Mouse (Mus musculus): ENCODE measurements around the gene Ptn. TPM values are rescaled to one million over a fixed set of nuclear protein-coding genes. Genes with fewer than 3 reads are reported as not detected.

The Ptn gene
- total and polyA plus RNA-seq, 3 experiments = not detected

DNA sequence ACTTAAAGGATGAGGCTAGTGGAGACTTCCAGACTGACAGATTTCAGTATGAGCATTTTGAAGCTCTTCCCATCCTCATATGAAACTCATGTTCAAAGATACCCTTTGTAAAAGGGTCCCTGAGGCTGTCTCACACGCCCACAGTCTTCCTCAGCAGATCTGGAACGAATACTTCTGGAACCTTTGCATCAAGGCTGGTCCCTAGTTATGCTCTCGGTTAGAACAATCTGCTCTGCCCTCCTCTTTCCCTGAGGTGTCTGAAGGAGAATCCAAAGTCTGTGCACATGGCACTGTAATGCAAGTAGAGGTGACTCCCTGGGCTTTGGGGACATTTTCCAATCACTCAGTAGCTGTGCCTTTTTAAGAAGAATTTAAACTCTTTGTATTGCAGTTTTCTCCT is 25.3 kb upstream of the Ptn start:
- no peaks in the 10 kb centered on the region for H3K9me3 ChIP-seq (replicated peaks; ENCODE audit: insufficient read depth, low read length)
- TF ChIP-seq CHD1 (IDR thresholded peaks at IDR 0.05; ENCODE audit: low read depth, low read length) (no peak), TCF12 (IDR thresholded peaks at IDR 0.05; ENCODE audit: low read depth, low read length) (no peak), SIN3A (IDR thresholded peaks at IDR 0.05; ENCODE audit: low read length) (no peak), EP300 (IDR thresholded peaks at IDR 0.05; ENCODE audit: low read depth in 1 of 2, low read length in 2 of 2) (no peak), E2F4 (IDR thresholded peaks at IDR 0.05; ENCODE audit: borderline replicate concordance, low read depth, low read length) (no peak), ZC3H11A (IDR thresholded peaks at IDR 0.05; ENCODE audit: low read depth, low read length) (no peak), MYB (IDR thresholded peaks at IDR 0.05; ENCODE audit: low read depth, low read length) (no peak), MAFK (IDR thresholded peaks at IDR 0.05; ENCODE audit: borderline replicate concordance, low read depth, low read length) (no peak), CTCF (IDR thresholded peaks at IDR 0.05 in 2 of 3, conservative IDR thresholded peaks at IDR 0.05 in 1 of 3; ENCODE audit: control insufficient read depth in 1 of 3, insufficient read depth in 1 of 3, low read depth in 2 of 3, low read length in 3 of 3, poor library complexity in 1 of 3, severe bottlenecking in 1 of 3) (no peak), ZNF384 (IDR thresholded peaks at IDR 0.05; ENCODE audit: low read depth, low read length) (no peak), TAL1 (IDR thresholded peaks at IDR 0.05; ENCODE audit: low read length) (no peak), CHD2 (IDR thresholded peaks at IDR 0.05; ENCODE audit: low read length) (no peak), MYC (IDR thresholded peaks at IDR 0.05; ENCODE audit: low read depth, low read length) (no peak), JUND (IDR thresholded peaks at IDR 0.05; ENCODE audit: low read depth, low read length) (no peak), SMC3 (IDR thresholded peaks at IDR 0.05; ENCODE audit: low read depth, low read length) (no peak), NELFE (IDR thresholded peaks at IDR 0.05; ENCODE audit: low read depth, low read length) (no peak), POLR2AphosphoS5 (IDR thresholded peaks at IDR 0.05; ENCODE audit: borderline replicate concordance, low read depth, low read length) (no peak), POLR2A (IDR thresholded peaks at IDR 0.05; ENCODE audit: control insufficient read depth in 1 of 2, insufficient read depth in 1 of 2, low read depth in 1 of 2, low read length in 2 of 2, poor library complexity in 1 of 2) (no peak), MAZ (IDR thresholded peaks at IDR 0.05; ENCODE audit: low read depth, low read length) (no peak), NRF1 (IDR thresholded peaks at IDR 0.05; ENCODE audit: insufficient read depth, low read depth, low read length, poor library complexity, severe bottlenecking) (no peak)
- no peak overlapping the region for H3K4me3 ChIP-seq (ENCODE audit: control insufficient read depth in 1 of 2, insufficient read depth in 1 of 2, low read depth in 2 of 2, low read length in 2 of 2)
- H3K79me2 ChIP-seq (ENCODE audit: control insufficient read depth, insufficient read depth, low read length, poor library complexity) = no peaks in the 10 kb centered on the region
- no peaks in the 10 kb centered on the region for H3K27me3 ChIP-seq (ENCODE audit: control insufficient read depth in 1 of 2, insufficient read depth in 2 of 2, low read length in 2 of 2)
- H3K4me1 ChIP-seq (ENCODE audit: control insufficient read depth in 1 of 2, insufficient read depth in 2 of 2, low read length in 2 of 2) = no peaks in the 10 kb centered on the region
- no peak overlapping the region for H3K27ac ChIP-seq (ENCODE audit: control insufficient read depth, low read depth, low read length)
- no peak for DNase-seq (ENCODE audit: low read depth, low spot score)
- H3K36me3 ChIP-seq (ENCODE audit: control insufficient read depth in 1 of 2, insufficient read depth in 2 of 2, low read length in 2 of 2) = no peaks in the 10 kb centered on the region
- no peak overlapping the region for H3K9ac ChIP-seq (ENCODE audit: control insufficient read depth, low read depth, low read length, poor library complexity, severe bottlenecking)

DNA sequence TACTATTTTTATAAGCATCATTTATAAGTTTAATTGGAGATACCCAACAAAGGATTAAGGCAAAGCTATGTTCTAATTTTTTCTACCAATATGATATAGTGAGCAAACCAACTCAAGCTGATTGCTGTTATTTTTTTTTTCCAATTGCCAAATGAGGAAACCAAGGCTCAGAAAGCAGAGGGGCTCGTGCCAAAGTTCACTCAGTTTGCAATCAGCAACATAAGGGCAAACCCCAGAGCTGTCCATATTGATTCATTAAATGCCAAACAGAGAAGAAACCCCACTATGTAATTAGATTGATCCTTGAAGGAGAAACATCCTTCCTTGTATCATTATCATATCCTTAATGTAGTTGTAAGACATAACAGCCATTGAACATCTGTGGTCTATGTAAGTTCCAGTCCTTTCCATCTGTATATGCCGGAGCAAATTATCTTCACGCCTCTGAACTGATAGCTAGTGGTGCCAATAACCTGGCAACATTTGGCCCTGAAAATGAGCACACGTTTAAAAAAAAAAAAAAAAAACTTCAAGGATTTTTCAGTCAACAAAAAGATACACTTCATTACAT is 24.8 kb upstream of the Ptn start:
- no peak overlapping the region for H3K9ac ChIP-seq (ENCODE audit: control insufficient read depth, low read depth, low read length, poor library complexity, severe bottlenecking)
- no peak overlapping the region for H3K4me3 ChIP-seq (ENCODE audit: control insufficient read depth in 1 of 2, insufficient read depth in 1 of 2, low read depth in 2 of 2, low read length in 2 of 2)
- H3K79me2 ChIP-seq (ENCODE audit: control insufficient read depth, insufficient read depth, low read length, poor library complexity) = no peaks in the 10 kb centered on the region
- no peaks in the 10 kb centered on the region for H3K9me3 ChIP-seq (replicated peaks; ENCODE audit: insufficient read depth, low read length)
- H3K4me1 ChIP-seq (ENCODE audit: control insufficient read depth in 1 of 2, insufficient read depth in 2 of 2, low read length in 2 of 2) = no peaks in the 10 kb centered on the region
- H3K36me3 ChIP-seq (ENCODE audit: control insufficient read depth in 1 of 2, insufficient read depth in 2 of 2, low read length in 2 of 2) = no peaks in the 10 kb centered on the region
- H3K27ac ChIP-seq (ENCODE audit: control insufficient read depth, low read depth, low read length) = no peak overlapping the region
- TF ChIP-seq RAD21 (IDR thresholded peaks at IDR 0.05; ENCODE audit: low read depth, low read length) (no peak), TCF12 (IDR thresholded peaks at IDR 0.05; ENCODE audit: low read depth, low read length) (no peak), JUND (IDR thresholded peaks at IDR 0.05; ENCODE audit: low read depth, low read length) (no peak), USF2 (IDR thresholded peaks at IDR 0.05; ENCODE audit: borderline replicate concordance in 1 of 2, insufficient read depth in 1 of 2, low read depth in 1 of 2, low read length in 2 of 2) (no peak), MAZ (IDR thresholded peaks at IDR 0.05; ENCODE audit: low read depth, low read length) (no peak), MXI1 (IDR thresholded peaks at IDR 0.05; ENCODE audit: low read depth, low read length) (no peak), SIN3A (IDR thresholded peaks at IDR 0.05; ENCODE audit: low read length) (no peak), TBP (IDR thresholded peaks at IDR 0.05; ENCODE audit: low read depth, low read length) (no peak), ZNF384 (IDR thresholded peaks at IDR 0.05; ENCODE audit: low read depth, low read length) (no peak), USF1 (IDR thresholded peaks at IDR 0.05; ENCODE audit: low read depth, low read length) (no peak)
- DNase-seq (ENCODE audit: low read depth, low spot score) = no peak
- no peaks in the 10 kb centered on the region for H3K27me3 ChIP-seq (ENCODE audit: control insufficient read depth in 1 of 2, insufficient read depth in 2 of 2, low read length in 2 of 2)

Measured in MEL (cell line).